Mouse (Mus musculus) small intestine, adult 2 months (tissue): ENCODE data around the gene Spocd1.

Experiments
- CTCF ChIP-seq: fragments of 200-500 bp; IDR thresholded peaks from 2 replicates; pipeline ENCODE4 v1.5.1; 2012; ENCODE audit warnings: low read depth, mild to moderate bottlenecking, control low read depth, inconsistent platforms, low read length, moderate library complexity, mixed read lengths; ENCODE audit not compliant: insufficient replicate concordance, insufficient read length; ENCODE audit errors: extremely low read depth
- POLR2A ChIP-seq: fragments of 200-500 bp; IDR thresholded peaks from 2 replicates; pipeline ENCODE4 v1.6.1; 2012; ENCODE audit warnings: low read depth, mild to moderate bottlenecking, control low read depth, inconsistent platforms, low read length, moderate library complexity

GRCm38 (mm10) chr4:129884041-129884930, 44.8 kb upstream of the Spocd1 start:
- TF ChIP-seq CTCF (no peak), POLR2A (no peak)
